Mouse (Mus musculus) neural tube, embryonic 14.5 days (tissue): ENCODE measurements at regions not wholly inside any gene's neighbourhood (a gene's known extent, or its start where the extent isn't known, plus 50 kb on each side); places are given as distances from the start of the nearest gene placed in this dataset.
A peak's percentile ranks its signal among the peaks of the same experiment; 100 is the strongest.

Source experiments
- ATAC-seq: fragments of 200-750 bp; cut with Nextera tagmentation; 2 replicates; pipeline ENCODE4 v1.8.0; 2017; ENCODE audit warnings: low read depth, mild to moderate bottlenecking, moderate TSS enrichment, moderate library complexity
- H3K27ac ChIP-seq: fragments of 300-500 bp; sonication (generic); 2 replicates; pipeline ENCODE4 v1.5.1; 2014; ENCODE audit warnings: low read depth, mild to moderate bottlenecking, control low read depth, low read length, moderate library complexity, mixed read lengths
- H3K27me3 ChIP-seq: fragments of 300-500 bp; sonication (generic); 2 replicates; pipeline ENCODE4 v1.6.1; 2014; ENCODE audit warnings: low read length; ENCODE audit not compliant: control insufficient read depth, insufficient read depth
- H3K36me3 ChIP-seq: fragments of 300-500 bp; sonication (generic); 2 replicates; pipeline ENCODE4 v1.6.1; 2014; ENCODE audit warnings: low read length, mixed read lengths; ENCODE audit not compliant: control insufficient read depth, insufficient read depth
- H3K4me1 ChIP-seq: fragments of 300-500 bp; sonication (generic); 2 replicates; pipeline ENCODE4 v1.6.1; 2014; ENCODE audit warnings: low read length; ENCODE audit not compliant: control insufficient read depth, insufficient read depth
- H3K4me2 ChIP-seq: fragments of 300-500 bp; sonication (generic); 2 replicates; pipeline ENCODE4 v1.6.1; 2014; ENCODE audit warnings: mild to moderate bottlenecking, low read depth, low read length, control low read depth
- H3K4me3 ChIP-seq: fragments of 300-500 bp; sonication (generic); 2 replicates; pipeline ENCODE4 v1.5.1; 2014; ENCODE audit warnings: low read depth, low read length, control low read depth, mixed read lengths
- H3K9ac ChIP-seq: fragments of 300-500 bp; sonication (generic); replicated peaks from 2 replicates; pipeline ENCODE4 v1.6.1; 2014; ENCODE audit warnings: low read depth, mild to moderate bottlenecking, control low read depth, low read length, mixed read lengths
- H3K9me3 ChIP-seq: fragments of 300-500 bp; sonication (generic); 2 replicates; pipeline ENCODE4 v1.6.1; 2016; ENCODE audit warnings: low read length; ENCODE audit not compliant: control insufficient read depth
- WGBS: fragments of 180-500 bp; shearing (Covaris S2); extraction: QIAGEN DNeasy Blood & Tissue Kit; methylation state at CpG from one replicate; pipeline ENCODE4 v1.1.7; 2014; 5-methylcytosine and 5-hydroxymethylcytosine counted together

GRCm38 (mm10) chr1:124706246-124706645, 660.9 kb upstream of the Dpp10 start:
- no peak overlapping the region for H3K4me2 ChIP-seq
- no peak for ATAC-seq
- no peak overlapping the region for H3K9ac ChIP-seq
- H3K27ac ChIP-seq = no peak overlapping the region
- no peaks in the 10 kb centered on the region for H3K36me3 ChIP-seq
- no peaks in the 10 kb centered on the region for H3K4me1 ChIP-seq
- no peaks in the 10 kb centered on the region for H3K27me3 ChIP-seq
- WGBS = 80% methylated on average over 2 of the region's 2 CpGs
- H3K4me3 ChIP-seq = no peak overlapping the region
- H3K9me3 ChIP-seq = no peaks in the 10 kb centered on the region

GRCm38 (mm10) chr1:124674420-124674819, 629.1 kb upstream of the Dpp10 start:
- Histone ChIP-seq H3K4me3 (no peak overlapping the region), H3K9ac (no peak overlapping the region), H3K27me3 (no peaks in the 10 kb centered on the region), H3K9me3 (no peaks in the 10 kb centered on the region), H3K4me1 (no peaks in the 10 kb centered on the region), H3K36me3 (no peaks in the 10 kb centered on the region), H3K4me2 (no peak overlapping the region), H3K27ac (no peak overlapping the region)
- WGBS = 37% methylated on average over 2 of the region's 2 CpGs
- no peak for ATAC-seq

GRCm38 (mm10) chr1:124652872-124653271, 607.5 kb upstream of the Dpp10 start:
- no peak overlapping the region for H3K4me2 ChIP-seq
- no peak overlapping the region for H3K9ac ChIP-seq
- no peaks in the 10 kb centered on the region for H3K4me1 ChIP-seq
- no peak for ATAC-seq
- H3K27me3 ChIP-seq = no peaks in the 10 kb centered on the region
- H3K4me3 ChIP-seq = no peak overlapping the region
- no peaks in the 10 kb centered on the region for H3K36me3 ChIP-seq
- no peak overlapping the region for H3K27ac ChIP-seq
- no peaks in the 10 kb centered on the region for H3K9me3 ChIP-seq

- no peak overlapping the region for H3K4me2 ChIP-seq
- no peak overlapping the region for H3K27ac ChIP-seq
- 53% methylated on average over 3 of the region's 3 CpGs for WGBS
- H3K27me3 ChIP-seq = no peaks in the 10 kb centered on the region
- H3K9me3 ChIP-seq = no peaks in the 10 kb centered on the region
- ATAC-seq = peak; percentile 95
- H3K4me1 ChIP-seq = no peaks in the 10 kb centered on the region
- no peaks in the 10 kb centered on the region for H3K36me3 ChIP-seq
- no peak overlapping the region for H3K4me3 ChIP-seq
- no peak overlapping the region for H3K9ac ChIP-seq
Measured at GRCm38 (mm10) chr1:124652251-124652861, 607.0 kb upstream of the Dpp10 start.

- Histone ChIP-seq H3K4me3 (no peak overlapping the region), H3K9ac (no peak overlapping the region), H3K4me1 (no peaks in the 10 kb centered on the region), H3K9me3 (no peaks in the 10 kb centered on the region), H3K27ac (no peak overlapping the region), H3K4me2 (no peak overlapping the region), H3K36me3 (no peaks in the 10 kb centered on the region), H3K27me3 (no peaks in the 10 kb centered on the region)
- no peak for ATAC-seq
Measured at GRCm38 (mm10) chr1:124635246-124635768, 589.9 kb upstream of the Dpp10 start.

GRCm38 (mm10) chr1:124630084-124630483, 584.7 kb upstream of the Dpp10 start:
- H3K27me3 ChIP-seq = no peaks in the 10 kb centered on the region
- H3K4me1 ChIP-seq = no peaks in the 10 kb centered on the region
- H3K4me2 ChIP-seq = no peak overlapping the region
- no peaks in the 10 kb centered on the region for H3K9me3 ChIP-seq
- H3K27ac ChIP-seq = no peak overlapping the region
- H3K9ac ChIP-seq = no peak overlapping the region
- H3K4me3 ChIP-seq = no peak overlapping the region
- no peaks in the 10 kb centered on the region for H3K36me3 ChIP-seq
- ATAC-seq = no peak

GRCm38 (mm10) chr1:124584620-124585019, 539.3 kb upstream of the Dpp10 start:
- no peak overlapping the region for H3K4me3 ChIP-seq
- 90% methylated on average over 1 of the region's 1 CpGs for WGBS
- H3K9me3 ChIP-seq = no peaks in the 10 kb centered on the region
- H3K27me3 ChIP-seq = no peaks in the 10 kb centered on the region
- no peak for ATAC-seq
- no peaks in the 10 kb centered on the region for H3K36me3 ChIP-seq
- H3K4me1 ChIP-seq = no peaks in the 10 kb centered on the region
- H3K9ac ChIP-seq = no peak overlapping the region
- H3K4me2 ChIP-seq = no peak overlapping the region
- H3K27ac ChIP-seq = no peak overlapping the region
